Mouse (Mus musculus) small intestine, adult 2 months (tissue): ENCODE measurements around the gene Tmem87b.

Source experiments
- CTCF ChIP-seq: fragments of 200-500 bp; IDR thresholded peaks from 2 replicates; pipeline ENCODE4 v1.5.1; 2012; ENCODE audit warnings: low read depth, mild to moderate bottlenecking, control low read depth, inconsistent platforms, low read length, moderate library complexity, mixed read lengths; ENCODE audit not compliant: insufficient replicate concordance, insufficient read length; ENCODE audit errors: extremely low read depth
- POLR2A ChIP-seq: fragments of 200-500 bp; IDR thresholded peaks from 2 replicates; pipeline ENCODE4 v1.6.1; 2012; ENCODE audit warnings: low read depth, mild to moderate bottlenecking, control low read depth, inconsistent platforms, low read length, moderate library complexity

GRCm38 (mm10) chr2:128892180-128892721 is 74.3 kb downstream of the Tmem87b start:
- TF ChIP-seq POLR2A: no peak
- TF ChIP-seq CTCF: no peak
